Comparison of ENCODE assay signal across 10 mouse cellular contexts in the genomic region with DNA sequence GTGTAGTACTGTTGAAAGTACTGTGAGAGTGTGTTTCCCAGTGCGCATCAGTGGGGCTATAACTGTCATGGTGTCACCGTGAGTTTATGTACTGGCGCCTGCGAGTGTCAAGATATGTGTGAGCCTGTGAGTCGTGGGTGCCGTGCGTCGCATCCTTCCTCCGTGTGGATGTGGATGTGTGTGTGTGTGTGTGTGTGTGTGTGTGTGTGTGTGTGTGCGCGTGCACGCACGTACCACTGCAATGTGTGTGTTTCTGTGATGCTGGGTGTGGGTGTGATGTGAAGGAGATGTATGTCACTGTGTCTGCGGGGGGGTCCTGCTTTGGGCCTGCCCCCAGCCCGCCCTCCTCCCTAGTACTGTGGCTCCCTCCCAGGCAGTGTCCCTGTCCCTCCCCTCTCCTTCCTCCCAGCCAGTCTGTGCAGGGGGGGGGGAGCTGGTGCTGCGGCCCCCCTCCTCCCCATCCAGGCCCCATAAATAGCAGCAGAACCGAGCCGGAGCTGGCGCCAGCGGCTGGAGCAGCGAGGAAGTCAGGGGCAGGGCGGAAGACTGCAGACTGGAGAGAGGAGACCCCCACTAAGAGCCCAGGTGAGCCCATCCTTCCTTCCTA. TPM values are rescaled to one million over a fixed set of nuclear protein-coding genes. Genes with fewer than 3 reads are reported as not detected.
DNase-seq lines count a peak whose midpoint lies in the region; ATAC-seq lines count a peak whose summit lies in the region.
"Had no signal": no experiment of that assay in that cellular context is flagged by ENCODE, and none has a peak within 500 bp of the region (broad histone marks: within the 10 kb centered on the region; RNA-seq: fewer than 3 reads in every experiment).

A gene (plus strand): TSS at position 321 of the 607 bp plus-strand sequence.

- no peak within 1 kb of the TSS for H3K27ac ChIP-seq in forebrain, embryonic 13.5 days
- no peak within 1 kb of the TSS for H3K27ac ChIP-seq in forebrain, embryonic 11.5 days (ENCODE audit: low read depth, low read length)
- H3K27ac ChIP-seq in neural tube, embryonic 12.5 days = no peak within 1 kb of the TSS
- H3K27ac ChIP-seq: kidney, postnatal 0 days had no signal

- peaks cover 3% of the 10 kb centered on the region; the same call in 1 of the 2 replicates for H3K27me3 ChIP-seq in forebrain, embryonic 13.5 days
- H3K27me3 ChIP-seq in forebrain, embryonic 11.5 days (ENCODE audit: control insufficient read depth, insufficient read depth, low read length) = no peaks in the 10 kb centered on the region
- 0 out of 2 replicates have a peak, but pooled peaks cover 4% of the 10 kb centered on the region for H3K27me3 ChIP-seq in neural tube, embryonic 12.5 days (replicated peaks)

- H3K4me2 ChIP-seq in forebrain, embryonic 13.5 days = no peak within 1 kb of the TSS
- H3K4me2 ChIP-seq in forebrain, embryonic 11.5 days (ENCODE audit: low read depth, low read length, severe bottlenecking) = no peak within 1 kb of the TSS
- H3K4me2 ChIP-seq in neural tube, embryonic 12.5 days (replicated peaks) = 0 out of 2 replicates have a peak within 1 kb of the TSS, but pooled peaks have one; percentile 19

- peaks cover 21% of the 10 kb centered on the region; the same call in 1 of the 2 replicates for H3K36me3 ChIP-seq in forebrain, embryonic 13.5 days (ENCODE audit: poor library complexity, severe bottlenecking)
- H3K36me3 ChIP-seq in forebrain, embryonic 11.5 days (ENCODE audit: control insufficient read depth, insufficient read depth, low read length) = no peaks in the 10 kb centered on the region
- H3K36me3 ChIP-seq in neural tube, embryonic 12.5 days = peaks cover 5% of the 10 kb centered on the region

- H3K9ac ChIP-seq in forebrain, embryonic 13.5 days = 0 out of 2 replicates have a peak within 1 kb of the TSS, but pooled peaks have one; percentile 5
- H3K9ac ChIP-seq in forebrain, embryonic 11.5 days (ENCODE audit: low read length) = no peak within 1 kb of the TSS
- no peak within 1 kb of the TSS for H3K9ac ChIP-seq in neural tube, embryonic 12.5 days

- 81% methylated on average over 19 of the region's 22 CpGs for WGBS in forebrain, embryonic 13.5 days
- WGBS in forebrain, embryonic 11.5 days = 75% methylated on average over 22 of the region's 22 CpGs
- 68% methylated on average over 22 of the region's 22 CpGs for WGBS in neural tube, embryonic 12.5 days

- peak; percentile 34; the same call in 1 of the 2 replicates for ATAC-seq in forebrain, embryonic 13.5 days
- ATAC-seq in forebrain, embryonic 11.5 days (replicated peaks; ENCODE audit: low FRiP score) = no peak
- no peak for ATAC-seq in neural tube, embryonic 12.5 days (ENCODE audit: low FRiP score, low read depth)

- H3K4me1 ChIP-seq in forebrain, embryonic 13.5 days = peaks cover 6% of the 10 kb centered on the region
- no peaks in the 10 kb centered on the region for H3K4me1 ChIP-seq in forebrain, embryonic 11.5 days (replicated peaks; ENCODE audit: control insufficient read depth, insufficient read depth, low read length)
- H3K4me1 ChIP-seq in neural tube, embryonic 12.5 days = peaks cover 13% of the 10 kb centered on the region; the same call in 1 of the 2 replicates

- H3K4me3 ChIP-seq in forebrain, embryonic 13.5 days = no peak within 1 kb of the TSS
- H3K4me3 ChIP-seq in forebrain, embryonic 11.5 days (ENCODE audit: low read depth, low read length) = no peak within 1 kb of the TSS
- no peak within 1 kb of the TSS for H3K4me3 ChIP-seq in neural tube, embryonic 12.5 days

- intact Hi-C loops in left cerebral cortex, postnatal 4 days (cut with DNase I) = no loop called here

- no peak for DNase-seq in forebrain, embryonic 11.5 days (ENCODE audit: low spot score)
- DNase-seq in neural tube, embryonic 10.5 days (ENCODE audit: extremely low spot score, low spot score) = no peak
- DNase-seq in left cerebral cortex, postnatal 4 days = no peak
- DNase-seq in thymus, postnatal 36 days = no peak
- no peak for DNase-seq in urinary bladder, adult 18-20 months (ENCODE audit: low spot score in 2 of 2)
- no peak for DNase-seq in ovary, postnatal 36 days (ENCODE audit: low spot score)
- DNase-seq: lung, postnatal 36 days had no signal

- H3K9me3 ChIP-seq in forebrain, embryonic 13.5 days (replicated peaks) = no peaks in the 10 kb centered on the region
- H3K9me3 ChIP-seq in forebrain, embryonic 11.5 days (ENCODE audit: control insufficient read depth, low read length) = no peaks in the 10 kb centered on the region
- no peaks in the 10 kb centered on the region for H3K9me3 ChIP-seq in neural tube, embryonic 12.5 days

RNA-seq across cellular contexts. Expression of the gene that starts here (rescaled TPM):
- polyA plus RNA-seq in forebrain, embryonic 13.5 days (2015; fragmentation: Nextera tagmentation; extraction: Ambion mirVana) = 1.5 and 2.0 TPM in 2 replicates
- polyA plus RNA-seq in forebrain, embryonic 11.5 days (2014; fragmentation: Nextera tagmentation; extraction: Ambion mirVana) = 0.21 and 0.28 TPM in 2 replicates
- 1.4 and 2.4 TPM in 2 replicates for polyA plus RNA-seq in neural tube, embryonic 12.5 days (2016; fragmentation: Nextera tagmentation; extraction: Ambion mirVana)
- total RNA-seq in left cerebral cortex, postnatal 4 days (2021) = 10 to 100 TPM; 53.1 to 61.7 TPM
